Mouse (Mus musculus) liver, adult 2 months (tissue): ENCODE measurements at regions not wholly inside any gene's neighbourhood (a gene's known extent, or its start where the extent isn't known, plus 50 kb on each side); places are given as distances from the start of the nearest gene placed in this dataset.

Source experiments
- CTCF ChIP-seq: fragments of 200-500 bp; IDR thresholded peaks from 2 replicates; pipeline ENCODE4 v1.5.1; 2011; ENCODE audit warnings: low read depth, low read length, control low read depth
- POLR2A ChIP-seq: fragments of 200-500 bp; IDR thresholded peaks from 2 replicates; pipeline ENCODE4 v1.6.1; 2011; ENCODE audit warnings: low read length, control low read depth; ENCODE audit not compliant: insufficient read depth; ENCODE audit errors: extremely low read depth

DNA sequence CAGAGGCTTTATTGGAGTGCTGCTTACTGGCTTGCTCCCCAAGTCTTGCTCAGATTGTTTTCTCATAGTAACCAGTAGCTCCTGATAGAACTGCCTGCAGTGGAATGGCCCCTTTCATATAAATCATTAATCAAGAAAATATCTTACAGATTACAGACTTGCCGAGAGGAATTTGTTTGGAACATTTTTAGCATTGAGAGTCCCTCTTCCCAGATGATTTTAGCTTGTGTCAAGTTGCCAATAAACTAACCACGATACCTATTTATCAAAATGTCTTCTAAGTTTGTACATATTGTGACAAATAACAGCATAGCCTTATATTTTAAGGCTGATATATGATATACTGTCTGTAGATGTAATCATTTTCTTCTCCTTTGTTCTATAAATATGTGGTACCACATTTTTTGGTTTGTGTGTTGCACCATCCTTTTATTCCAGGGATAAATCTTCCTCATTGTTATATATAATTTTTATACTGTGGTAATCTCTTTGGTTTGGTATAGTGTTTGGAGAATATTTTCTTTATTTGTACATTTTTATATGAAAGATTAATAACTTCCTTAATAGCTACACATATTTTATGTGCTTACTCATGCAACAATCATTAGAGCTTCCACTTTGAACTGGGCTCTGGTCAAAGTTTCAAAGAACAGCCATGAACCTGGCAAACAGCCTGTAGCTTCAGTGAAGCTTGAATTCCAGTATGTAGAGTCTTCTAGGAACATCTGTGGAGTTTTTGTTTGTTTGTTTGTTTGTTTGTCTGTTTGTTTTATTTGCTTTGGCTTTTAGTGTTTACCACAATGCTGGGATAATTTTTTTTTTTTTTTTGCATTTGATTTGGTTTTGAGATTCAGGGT lies 153.1 kb upstream of the Marcks start:
- TF ChIP-seq CTCF (no peak), POLR2A (no peak)
